Mouse (Mus musculus): ENCODE data around the gene Gm10577. TPM values are rescaled to one million over a fixed set of nuclear protein-coding genes. Genes with fewer than 3 reads are reported as not detected.

Gm10577 gene
- polyA plus RNA-seq (2015; fragmentation: Illumina TruSeq; extraction: RNeasy Lipid Tissue Mini Kit (QIAGEN cat#74804); ENCODE audit: low read depth, low replicate concordance), result not detected

GRCm38 (mm10) chr4:101020596-101020995 lies at the start of gene Gm10577:
Gene Gm10577, minus strand, starts transcription at chr4:101020696.

GRCm38 (mm10) chr4:101068786-101069153 lies 48.3 kb upstream of the Gm10577 start, which contains the start of gene Raver2:
Gene Raver2, plus strand, starts transcription at chr4:101068983.

Other genes starting within 250 kb of the Gm10577 start
- 13.2 TPM for gene Cachd1, start 244.0 kb downstream of the Gm10577 start, polyA plus RNA-seq (2015; fragmentation: Illumina TruSeq; extraction: RNeasy Lipid Tissue Mini Kit (QIAGEN cat#74804); ENCODE audit: low read depth, low replicate concordance)
- gene Raver2, start 48.3 kb upstream of the Gm10577 start, polyA plus RNA-seq (2015; fragmentation: Illumina TruSeq; extraction: RNeasy Lipid Tissue Mini Kit (QIAGEN cat#74804); ENCODE audit: low read depth, low replicate concordance), result 14.6 TPM
- gene Jak1, start 244.6 kb upstream of the Gm10577 start, polyA plus RNA-seq (2015; fragmentation: Illumina TruSeq; extraction: RNeasy Lipid Tissue Mini Kit (QIAGEN cat#74804); ENCODE audit: low read depth, low replicate concordance), result 82.4 TPM

Measured in brain, adult 10 weeks (tissue).